Mouse (Mus musculus): ENCODE data around the gene Hecw2.

The Hecw2 gene

GRCm38 (mm10) chr1:53977806-53978513 lies 217.0 kb downstream of the Hecw2 start:
- DNase-seq, result peak; percentile 71 to 75

DNA sequence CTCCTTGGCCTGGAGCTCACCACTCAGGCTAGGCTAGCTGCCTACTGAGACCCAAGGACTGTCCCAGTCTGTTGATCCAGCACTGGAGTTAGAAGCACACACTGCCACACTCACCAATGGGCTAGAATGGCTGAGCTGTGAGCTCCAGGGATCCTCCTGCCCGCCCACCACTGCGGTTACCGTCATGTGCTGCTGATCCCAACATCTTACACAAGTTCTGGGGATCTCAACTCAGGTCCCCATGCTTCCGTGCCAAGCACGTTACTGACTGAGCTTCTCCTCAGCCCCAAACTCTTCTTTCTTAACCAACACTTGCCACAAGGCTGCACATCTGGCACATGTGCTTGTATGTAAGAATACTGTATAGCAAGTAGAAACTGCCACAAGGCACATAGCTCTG lies 218.2 kb downstream of the Hecw2 start:
- no peak for DNase-seq

DNA sequence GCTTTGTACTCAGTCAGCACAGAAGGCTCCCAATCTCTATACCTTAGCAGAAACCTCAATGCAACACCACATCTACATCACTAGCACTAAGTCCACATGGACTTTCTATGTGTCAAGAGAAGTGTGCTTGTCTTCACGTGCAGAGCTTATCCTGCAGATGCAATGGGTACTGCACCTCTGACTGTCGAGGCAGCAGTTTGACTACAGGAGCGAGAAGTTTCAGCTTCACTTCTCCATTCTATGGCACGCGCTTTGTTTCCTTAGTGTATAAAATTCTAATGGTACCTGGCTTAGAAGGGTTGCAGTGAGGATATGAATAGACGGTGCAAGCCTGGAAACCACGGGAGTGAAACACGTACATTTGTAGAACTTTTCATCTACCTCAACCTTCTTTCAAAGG lies 218.9 kb downstream of the Hecw2 start:
- no peak for DNase-seq

- DNase-seq, result no peak
Measured at GRCm38 (mm10) chr1:53974941-53975340, 220.0 kb downstream of the Hecw2 start.

DNA sequence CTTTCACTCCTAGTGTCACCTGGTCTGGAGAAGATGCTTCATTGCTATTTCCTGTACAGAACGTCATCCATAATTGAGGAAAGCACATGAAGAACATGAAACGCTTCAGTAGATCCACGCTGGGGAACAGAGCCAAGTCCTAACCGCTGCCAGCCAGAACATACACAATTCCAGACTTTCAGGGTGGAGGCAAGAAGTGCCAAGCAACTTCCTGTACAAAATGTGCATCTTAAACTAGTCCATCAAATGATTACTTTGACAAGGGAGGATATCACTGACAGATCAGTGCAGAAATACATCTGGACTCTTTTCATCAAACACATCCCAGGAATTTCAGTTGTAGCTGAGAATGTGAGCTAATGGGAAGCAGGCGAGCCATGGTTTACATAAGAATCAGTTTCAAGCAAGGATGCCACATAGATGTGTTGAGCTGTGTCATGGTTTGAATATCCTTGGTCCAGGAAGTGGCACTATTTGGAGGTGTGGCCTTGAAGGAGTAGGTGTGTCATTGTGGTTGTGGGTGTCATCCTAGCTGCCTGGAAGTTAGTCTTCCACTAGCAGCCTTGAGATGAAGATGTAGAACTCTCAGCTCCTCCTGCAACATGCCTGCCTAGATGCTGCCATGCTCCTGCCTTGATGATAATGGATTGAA lies 224.5 kb downstream of the Hecw2 start:
- no peak for DNase-seq

GRCm38 (mm10) chr1:53952395-53952794 lies 242.6 kb downstream of the Hecw2 start:
- no peak for DNase-seq

- no peak for DNase-seq
Measured at GRCm38 (mm10) chr1:53945815-53946214, 249.2 kb downstream of the Hecw2 start.

GRCm38 (mm10) chr1:53942468-53942867 lies 252.5 kb downstream of the Hecw2 start:
- DNase-seq, result no peak

DNA sequence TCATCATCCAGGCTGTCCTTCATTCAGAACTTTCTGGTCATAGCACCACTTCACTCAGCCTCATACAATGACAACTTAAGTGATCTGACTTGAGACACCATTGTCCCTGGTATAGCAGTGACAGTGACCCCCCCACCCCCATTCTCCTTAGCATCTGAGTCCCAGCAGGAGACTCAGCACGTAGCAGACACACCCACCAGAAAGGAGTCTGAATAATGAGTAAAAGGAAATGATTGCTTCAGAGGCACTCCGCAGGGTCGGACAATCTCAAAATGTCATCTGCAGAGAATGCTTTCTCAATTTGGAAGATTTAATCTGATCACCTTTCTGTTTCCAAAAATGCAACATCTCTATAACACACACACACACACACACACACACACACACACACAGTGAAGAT lies 253.4 kb downstream of the Hecw2 start:
- no peak for DNase-seq

DNA sequence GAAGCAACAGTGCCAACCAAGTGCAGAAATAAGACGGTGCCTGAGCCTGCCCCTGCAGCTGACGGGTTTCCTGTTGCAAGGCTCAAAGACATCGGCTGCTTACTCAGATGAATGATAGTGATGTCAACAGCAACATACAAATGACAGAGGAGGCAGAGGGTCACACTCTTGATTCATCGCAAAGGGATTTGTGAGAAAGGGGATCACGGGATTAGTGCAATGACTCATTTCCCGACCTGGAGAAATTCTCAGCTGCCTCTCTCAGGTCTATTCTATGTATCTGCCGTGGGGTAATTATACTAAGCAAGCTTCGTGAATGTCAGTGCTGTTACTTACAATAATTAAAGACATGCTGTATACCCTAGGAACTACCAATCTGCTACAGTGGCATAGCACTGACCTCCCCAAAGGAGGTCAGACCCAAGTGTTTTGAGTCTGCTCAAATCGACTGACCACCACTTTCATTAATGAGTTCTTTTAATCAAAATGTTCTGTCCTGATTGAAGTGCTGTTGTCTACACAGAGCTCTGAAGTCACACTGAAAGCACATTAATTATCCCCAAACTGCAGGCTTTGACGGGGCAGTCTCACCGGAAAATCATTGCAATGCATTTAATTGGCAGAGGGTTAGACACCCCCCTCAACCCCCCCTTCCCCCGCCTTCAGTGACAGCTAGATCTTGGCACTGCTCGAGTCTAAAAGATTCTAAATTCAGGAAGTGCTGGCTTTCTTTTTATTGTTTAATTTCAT lies 254.5 kb downstream of the Hecw2 start:
- no peak for DNase-seq

- no peak for DNase-seq
Measured at GRCm38 (mm10) chr1:53939291-53939690, 255.7 kb downstream of the Hecw2 start.

DNA sequence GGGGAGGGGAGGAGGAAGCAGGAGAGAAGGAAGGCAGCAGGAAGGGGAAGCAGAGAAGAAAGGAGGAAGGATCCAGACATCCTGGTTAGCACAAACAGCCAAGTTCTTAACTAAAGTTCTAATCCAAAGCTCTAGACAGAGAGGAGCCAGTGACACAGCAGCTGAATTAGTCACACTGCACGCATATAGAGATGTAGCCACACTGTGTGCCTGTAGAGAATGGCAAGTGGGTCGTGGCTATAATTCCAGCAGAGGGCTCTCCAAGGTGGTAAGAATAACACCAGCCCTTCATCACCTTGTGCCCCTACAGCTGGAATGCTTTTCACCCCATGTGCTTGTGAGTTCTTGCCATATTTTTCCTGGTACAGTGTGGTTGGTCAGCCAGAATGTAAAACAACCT lies 261.7 kb downstream of the Hecw2 start:
- no peak for DNase-seq

DNA sequence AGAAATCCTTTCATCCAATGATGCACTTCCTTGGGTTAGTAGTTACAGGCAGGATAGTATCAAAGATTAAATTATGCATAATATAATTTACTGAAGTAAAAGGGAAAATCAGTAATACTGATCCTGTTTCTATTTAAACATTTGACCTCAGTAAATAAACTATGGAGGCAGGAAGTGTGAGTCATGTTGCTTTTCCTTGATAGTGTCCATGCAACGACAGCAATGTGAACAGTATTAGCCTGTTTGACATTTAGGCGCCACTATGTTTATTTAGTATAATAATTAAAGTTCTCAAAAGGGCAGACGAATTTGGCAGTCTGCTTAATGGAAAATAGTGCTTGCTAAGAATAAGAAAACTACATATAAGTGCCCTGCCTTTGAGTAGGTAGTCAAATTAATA lies 263.7 kb downstream of the Hecw2 start:
- DNase-seq, result no peak

GRCm38 (mm10) chr1:53927605-53928004 lies 267.4 kb downstream of the Hecw2 start:
- no peak for DNase-seq

- DNase-seq, result no peak
Measured at GRCm38 (mm10) chr1:53925149-53925901, 269.6 kb downstream of the Hecw2 start.

DNA sequence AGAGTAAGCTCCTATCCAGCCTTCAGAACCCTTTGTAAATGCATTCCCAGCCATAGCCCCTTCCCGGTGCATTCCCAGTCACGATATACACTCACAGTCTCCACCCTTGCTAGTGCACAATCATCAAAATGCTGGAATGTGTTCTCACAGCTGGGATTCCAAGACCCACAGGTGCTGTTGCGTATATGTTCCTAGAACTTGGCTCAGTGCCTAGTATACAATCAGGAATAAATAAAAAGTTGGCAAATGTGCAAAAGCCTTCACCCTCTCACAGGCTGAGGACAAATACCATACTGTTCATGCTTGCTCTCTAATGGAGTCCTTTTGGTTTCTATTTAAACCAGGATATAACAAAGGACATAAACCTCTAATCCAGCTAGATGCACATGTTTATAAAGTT lies 283.1 kb downstream of the Hecw2 start:
- DNase-seq, result no peak

- no peak for DNase-seq
Measured at GRCm38 (mm10) chr1:53910251-53910650, 284.7 kb downstream of the Hecw2 start.

DNA sequence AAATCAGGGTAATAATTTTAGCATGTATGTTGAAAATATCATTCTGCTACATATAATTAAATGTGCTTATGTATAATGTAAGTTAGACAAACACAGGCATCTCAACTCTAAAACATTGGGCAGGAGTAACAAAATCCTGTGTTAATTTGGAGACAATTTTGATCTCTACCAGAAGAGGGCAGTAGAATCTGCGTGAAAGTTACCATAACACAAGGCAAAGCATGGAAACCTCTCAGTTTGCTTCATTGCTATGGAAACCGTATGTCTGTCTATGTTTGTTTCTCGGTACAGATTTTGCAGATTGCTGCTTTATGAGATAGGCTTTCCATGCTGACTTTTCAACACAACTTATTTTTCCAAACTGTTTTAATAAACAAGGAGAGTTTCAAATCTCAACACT lies 285.9 kb downstream of the Hecw2 start:
- no peak for DNase-seq

- no peak for DNase-seq
Measured at GRCm38 (mm10) chr1:53906175-53906574, 288.8 kb downstream of the Hecw2 start.

GRCm38 (mm10) chr1:53900416-53900815 lies 294.6 kb downstream of the Hecw2 start:
- no peak for DNase-seq

DNA sequence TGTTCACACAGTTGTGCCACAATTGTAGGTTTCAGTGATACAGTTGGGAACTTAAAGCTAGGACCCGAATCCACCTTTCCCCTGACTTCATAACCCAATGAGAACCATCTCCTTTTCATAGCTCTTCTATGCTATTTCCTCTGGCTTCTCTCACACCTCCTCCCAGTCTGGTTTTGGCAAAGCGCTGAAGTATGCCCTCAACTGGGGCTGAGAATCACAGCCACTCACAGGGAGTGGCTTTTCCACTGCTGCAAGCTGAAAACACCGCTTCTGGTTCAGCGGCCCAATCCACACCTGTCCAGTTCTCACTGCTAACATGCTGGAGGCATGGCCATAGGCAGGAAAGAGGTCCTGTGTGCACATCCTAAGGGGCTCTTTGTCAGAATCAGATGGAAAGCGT lies 300.7 kb downstream of the Hecw2 start:
- DNase-seq, result no peak

- no peak for DNase-seq
Measured at GRCm38 (mm10) chr1:53890380-53890779, 304.6 kb downstream of the Hecw2 start.

GRCm38 (mm10) chr1:53889806-53890205 lies 305.2 kb downstream of the Hecw2 start:
- no peak for DNase-seq
